Mouse (Mus musculus) limb, embryonic 14.5 days (tissue): ENCODE results near the gene Mtmr14. TPM values are rescaled to one million over a fixed set of nuclear protein-coding genes. Genes with fewer than 3 reads are reported as not detected.

Source experiments
- ATAC-seq: fragments of 200-750 bp; cut with Nextera tagmentation; 2 replicates; pipeline ENCODE4 v1.8.0; 2017; ENCODE audit warnings: low read depth, moderate number of reproducible peaks, moderate TSS enrichment; ENCODE audit not compliant: low FRiP score
- DNase-seq: peaks from one replicate; pipeline ENCODE4 v3.0.0-alpha.2; 2015; ENCODE audit warnings: low spot score
- H3K27ac ChIP-seq: fragments of 300-500 bp; sonication (generic); replicated peaks from 2 replicates; pipeline ENCODE4 v1.5.1; 2014; ENCODE audit warnings: low read depth, mild to moderate bottlenecking, low read length, moderate library complexity, mixed read lengths
- H3K27me3 ChIP-seq: fragments of 300-500 bp; sonication (generic); 2 replicates; pipeline ENCODE4 v1.6.1; 2014; ENCODE audit warnings: low read length, mixed read lengths; ENCODE audit not compliant: control insufficient read depth, insufficient read depth
- H3K36me3 ChIP-seq: fragments of 300-500 bp; sonication (generic); 2 replicates; pipeline ENCODE4 v1.6.1; 2014; ENCODE audit warnings: mild to moderate bottlenecking, low read length, moderate library complexity, mixed read lengths; ENCODE audit not compliant: control insufficient read depth, insufficient read depth
- H3K4me1 ChIP-seq: fragments of 300-500 bp; sonication (generic); 2 replicates; pipeline ENCODE4 v1.6.1; 2014; ENCODE audit warnings: antibody characterized with exemption, low read length, mixed read lengths; ENCODE audit not compliant: control insufficient read depth, insufficient read depth
- H3K4me2 ChIP-seq: fragments of 300-500 bp; sonication (generic); replicated peaks from 2 replicates; pipeline ENCODE4 v1.6.1; 2014; ENCODE audit warnings: low read depth, mild to moderate bottlenecking, low read length, moderate library complexity; ENCODE audit not compliant: severe bottlenecking
- H3K4me3 ChIP-seq: fragments of 300-500 bp; sonication (generic); replicated peaks from 2 replicates; pipeline ENCODE4 v1.5.1; 2014; ENCODE audit warnings: low read length
- H3K9ac ChIP-seq: fragments of 300-500 bp; sonication (generic); 2 replicates; pipeline ENCODE4 v1.6.1; 2014; ENCODE audit warnings: mild to moderate bottlenecking, low read depth, low read length, moderate library complexity; ENCODE audit not compliant: severe bottlenecking
- H3K9me3 ChIP-seq: fragments of 300-500 bp; sonication (generic); 2 replicates; pipeline ENCODE4 v1.6.1; 2016; ENCODE audit warnings: low read length; ENCODE audit not compliant: control insufficient read depth
- POLR2A ChIP-seq: fragments of 200-500 bp; IDR thresholded peaks from 2 replicates; pipeline ENCODE4 v1.8.0; 2012; ENCODE audit warnings: inconsistent platforms, mild to moderate bottlenecking, moderate library complexity, borderline replicate concordance; ENCODE audit not compliant: insufficient read depth, insufficient read length; ENCODE audit errors: extremely low read depth
- WGBS: fragments of 180-500 bp; shearing (Covaris S2); extraction: QIAGEN DNeasy Blood & Tissue Kit; methylation state at CpG from one replicate; pipeline ENCODE4 v1.1.7; 2014; 5-methylcytosine and 5-hydroxymethylcytosine counted together
- polyA plus RNA-seq, 2 experiments: library from polyadenylated mRNA; depleted of rRNA in 1 of 2; stranded (reverse) in 1 of 2; unstranded in 1 of 2; fragments of >200 nt; fragmentation: Nextera tagmentation in 1 of 2; extraction: Ambion mirVana in 1 of 2; gene quantifications; 2 replicates each; pipeline versions ENCODE4 v1.2.1 to v1.2.3; 2012 to 2014

Gene Mtmr14
- polyA plus RNA-seq, 2 experiments: 30.4 to 31.2 TPM

DNA sequence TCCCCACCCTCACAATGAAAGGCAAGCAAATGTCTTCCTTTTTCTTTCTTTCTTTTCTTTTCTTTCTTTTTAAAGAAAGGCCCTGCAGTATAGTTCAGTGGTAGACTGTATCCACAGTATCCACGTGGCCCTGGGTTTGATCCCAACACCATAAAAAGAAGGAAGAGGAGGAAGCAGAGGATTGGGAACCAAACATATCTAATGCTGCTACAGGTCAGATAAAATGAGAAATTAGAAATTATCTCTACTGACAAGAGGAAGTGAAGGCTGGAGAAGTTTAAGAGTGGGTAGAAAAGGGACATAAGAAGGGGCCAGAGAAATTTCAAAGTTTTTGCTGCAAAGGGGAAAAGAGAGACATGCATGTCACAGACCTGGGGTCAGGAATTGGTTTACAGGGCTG, 48.7 kb downstream of the Mtmr14 start:
- H3K4me2 ChIP-seq: no peak overlapping the region
- H3K4me1 ChIP-seq: 0 out of 2 replicates have a peak, but pooled peaks cover 5% of the 10 kb centered on the region
- H3K4me3 ChIP-seq: no peak overlapping the region
- H3K9me3 ChIP-seq: no peaks in the 10 kb centered on the region
- 62% methylated on average over 1 of the region's 1 CpGs for WGBS
- ATAC-seq (no peak), DNase-seq (no peak)
- H3K27me3 ChIP-seq: peaks cover 35% of the 10 kb centered on the region
- H3K27ac ChIP-seq: no peak overlapping the region
- no peak overlapping the region for H3K9ac ChIP-seq
- no peak for TF ChIP-seq POLR2A
- H3K36me3 ChIP-seq: no peaks in the 10 kb centered on the region

DNA sequence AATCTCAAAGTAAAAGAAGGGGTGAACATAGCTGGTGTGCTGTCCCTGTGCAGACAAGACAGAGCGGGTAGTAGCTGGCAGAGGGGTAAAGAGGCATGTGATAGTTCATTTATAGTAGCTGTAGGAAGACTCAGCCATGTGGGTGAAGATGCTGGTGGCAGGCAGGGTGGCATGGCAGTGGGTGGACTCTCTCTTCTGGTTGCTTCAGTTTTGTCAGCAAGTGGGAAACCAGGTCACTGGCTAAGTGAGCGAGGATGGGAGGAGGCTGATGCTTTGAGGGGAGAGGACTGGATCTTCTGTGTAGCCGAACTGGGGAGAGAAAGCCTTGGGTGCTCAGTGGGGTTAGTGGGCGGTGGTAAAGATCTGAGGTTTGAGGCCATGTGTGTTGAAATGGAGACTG, 49.6 kb downstream of the Mtmr14 start:
- H3K4me1 ChIP-seq: 0 out of 2 replicates have a peak, but pooled peaks cover 3% of the 10 kb centered on the region
- DNase-seq (no peak), ATAC-seq (no peak)
- H3K4me3 ChIP-seq: no peak overlapping the region
- H3K9me3 ChIP-seq: no peaks in the 10 kb centered on the region
- 68% methylated on average over 4 of the region's 4 CpGs for WGBS
- H3K27me3 ChIP-seq: peaks cover 27% of the 10 kb centered on the region
- no peak overlapping the region for H3K9ac ChIP-seq
- no peaks in the 10 kb centered on the region for H3K36me3 ChIP-seq
- TF ChIP-seq POLR2A: no peak
- H3K4me2 ChIP-seq: no peak overlapping the region
- H3K27ac ChIP-seq: no peak overlapping the region

DNA sequence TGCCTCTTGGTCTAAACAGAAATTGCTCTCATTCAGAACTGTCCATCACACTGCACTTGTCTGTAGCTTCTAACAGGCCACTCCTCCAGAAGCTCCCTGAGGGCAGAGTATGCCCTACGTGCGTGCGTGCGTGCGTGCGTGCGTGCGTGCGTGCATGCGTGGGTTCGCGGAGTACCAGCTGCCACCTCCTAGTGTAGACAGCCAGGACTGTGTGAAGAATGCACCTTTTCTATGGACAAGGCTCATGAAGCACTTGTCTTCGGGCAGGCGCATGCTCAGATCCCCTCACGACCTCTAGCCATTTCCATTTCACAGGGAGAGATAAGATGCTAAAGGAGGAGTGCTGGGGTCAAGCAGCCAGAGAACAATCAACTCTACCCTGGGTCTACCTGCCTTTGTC, 51.7 kb downstream of the Mtmr14 start:
- 90% methylated on average over 15 of the region's 15 CpGs for WGBS
- TF ChIP-seq POLR2A: no peak
- no peak overlapping the region for H3K27ac ChIP-seq
- no peaks in the 10 kb centered on the region for H3K4me1 ChIP-seq
- no peaks in the 10 kb centered on the region for H3K36me3 ChIP-seq
- H3K4me3 ChIP-seq: no peak overlapping the region
- no peak overlapping the region for H3K4me2 ChIP-seq
- no peaks in the 10 kb centered on the region for H3K9me3 ChIP-seq
- H3K27me3 ChIP-seq: peaks cover 6% of the 10 kb centered on the region
- no peak overlapping the region for H3K9ac ChIP-seq
- DNase-seq: no peak
- no peak for ATAC-seq

DNA sequence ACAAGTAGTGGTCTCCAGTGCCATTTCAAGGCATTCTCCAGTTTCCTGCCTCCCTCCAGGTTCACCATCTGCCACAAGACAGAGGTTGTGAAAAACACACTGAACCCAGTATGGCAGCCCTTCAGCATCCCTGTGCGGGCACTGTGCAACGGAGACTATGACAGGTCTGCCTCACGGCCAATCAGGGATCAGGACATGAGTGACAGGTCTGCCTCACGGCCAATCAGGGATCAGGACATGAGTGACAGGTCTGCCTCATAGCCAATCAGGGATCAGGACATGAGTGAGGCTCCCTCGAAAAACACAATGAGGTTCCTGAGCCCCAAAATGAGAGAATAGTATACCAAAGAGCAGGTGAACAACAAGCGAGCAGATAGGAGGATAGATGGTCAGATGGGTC, 52.7 kb downstream of the Mtmr14 start:
- 74% methylated on average over 6 of the region's 6 CpGs for WGBS
- Histone ChIP-seq H3K27me3 (no peaks in the 10 kb centered on the region), H3K4me3 (no peak overlapping the region), H3K27ac (no peak overlapping the region), H3K36me3 (no peaks in the 10 kb centered on the region), H3K9me3 (no peaks in the 10 kb centered on the region), H3K9ac (no peak overlapping the region), H3K4me2 (no peak overlapping the region), H3K4me1 (no peaks in the 10 kb centered on the region)
- DNase-seq (no peak), ATAC-seq (no peak)
- no peak for TF ChIP-seq POLR2A

DNA sequence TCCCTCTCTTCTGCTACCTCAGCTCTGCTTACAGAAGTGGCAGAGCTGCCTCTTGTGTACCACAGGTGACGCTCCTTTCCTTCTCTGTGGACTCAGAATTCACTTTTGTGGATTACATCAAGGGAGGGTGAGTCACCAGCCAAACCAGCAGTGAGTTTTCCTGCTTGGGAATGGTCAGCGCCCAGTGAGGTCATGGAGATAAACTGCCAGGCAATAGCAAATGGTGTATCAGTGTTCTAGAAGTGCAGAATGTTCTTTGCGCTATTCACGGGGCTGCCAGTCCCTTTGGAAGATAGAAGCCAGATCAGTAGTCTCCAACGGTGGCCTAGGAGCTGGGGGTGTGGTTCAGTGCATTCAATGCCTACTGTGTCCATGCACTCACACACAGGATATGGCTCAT, 55.3 kb downstream of the Mtmr14 start:
- no peak overlapping the region for H3K4me2 ChIP-seq
- WGBS: 74% methylated on average over 5 of the region's 5 CpGs
- H3K27me3 ChIP-seq: no peaks in the 10 kb centered on the region
- DNase-seq: no peak
- no peak for ATAC-seq
- no peaks in the 10 kb centered on the region for H3K4me1 ChIP-seq
- H3K4me3 ChIP-seq: no peak overlapping the region
- no peaks in the 10 kb centered on the region for H3K36me3 ChIP-seq
- no peak overlapping the region for H3K9ac ChIP-seq
- H3K27ac ChIP-seq: no peak overlapping the region
- no peaks in the 10 kb centered on the region for H3K9me3 ChIP-seq
- no peak for TF ChIP-seq POLR2A

DNA sequence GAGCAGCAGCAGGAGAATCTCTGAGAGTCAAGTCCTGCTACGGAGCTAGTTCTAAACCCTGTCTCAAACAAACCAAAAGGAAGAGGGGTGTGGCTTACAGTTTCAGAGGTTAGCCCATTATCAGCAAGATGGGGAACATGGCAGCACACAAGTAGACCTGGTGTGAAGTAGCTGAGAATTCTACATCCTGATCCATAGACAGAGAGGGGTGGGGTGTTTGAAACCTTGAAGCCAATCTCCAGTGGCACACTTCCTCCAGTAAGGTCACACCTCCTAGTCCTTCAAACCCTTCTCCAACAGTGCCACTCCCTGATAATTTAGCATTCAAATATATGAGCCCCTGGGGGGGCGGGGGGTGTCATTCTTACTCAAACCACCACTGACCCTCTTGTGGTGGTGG, 58.4 kb downstream of the Mtmr14 start:
- DNase-seq: no peak
- ATAC-seq: no peak
- 74% methylated on average over 2 of the region's 2 CpGs for WGBS
- Histone ChIP-seq H3K4me2 (no peak overlapping the region), H3K27ac (no peak overlapping the region), H3K9me3 (no peaks in the 10 kb centered on the region), H3K9ac (no peak overlapping the region), H3K4me3 (no peak overlapping the region), H3K4me1 (no peaks in the 10 kb centered on the region), H3K27me3 (no peaks in the 10 kb centered on the region), H3K36me3 (no peaks in the 10 kb centered on the region)
- no peak for TF ChIP-seq POLR2A
